Mouse (Mus musculus) myocyte (in vitro differentiated cells): Measurements from ENCODE around the gene Ugt1a7c.

Experiments used
- POLR2A ChIP-seq: IDR thresholded peaks from one replicate; pipeline ENCODE4 v1.6.1; 2011; ENCODE audit warnings: low read depth, mild to moderate bottlenecking, control low read depth, moderate library complexity; ENCODE audit not compliant: insufficient read length
- USF1 ChIP-seq: IDR thresholded peaks from one replicate; pipeline ENCODE4 v1.6.1; 2011; ENCODE audit warnings: low read depth, mild to moderate bottlenecking, control low read depth, moderate library complexity

GRCm38 (mm10) chr1:88206843-88207479, 112.1 kb downstream of the Ugt1a7c start:
- TF ChIP-seq POLR2A = no peak
- no peak for TF ChIP-seq USF1
